Mouse (Mus musculus) ES-E14 (cell line): Measurements from ENCODE around the gene Tshz2. TPM values are rescaled to one million over a fixed set of nuclear protein-coding genes. Genes with fewer than 3 reads are reported as not detected.

Experiments used
- DNase-seq: peaks from one replicate; pipeline ENCODE4 v3.0.0-alpha.2; 2013; ENCODE audit warnings: low read depth, low spot score
- H3K27ac ChIP-seq: 2 replicates; pipeline ENCODE4 v1.5.1; 2012; ENCODE audit warnings: low read depth, mild to moderate bottlenecking, low read length, moderate library complexity, mixed read lengths; ENCODE audit not compliant: poor library complexity, insufficient read depth, severe bottlenecking
- H3K36me3 ChIP-seq: 2 replicates; pipeline ENCODE4 v1.6.1; 2012; ENCODE audit warnings: mild to moderate bottlenecking, low read length, moderate library complexity, mixed read lengths; ENCODE audit not compliant: control insufficient read depth, poor library complexity, insufficient read depth, severe bottlenecking
- H3K4me1 ChIP-seq, 2 experiments: fragments of 150-350 bp in 1 of 2; sonication (generic) in 1 of 2; 2 replicates each; pipeline ENCODE4 v1.6.1; 2012; ENCODE audit warnings: low read length in 2 of 2, mild to moderate bottlenecking in 1 of 2, mixed read lengths in 1 of 2; ENCODE audit not compliant: control insufficient read depth in 2 of 2, insufficient read depth in 2 of 2, poor library complexity in 1 of 2
- H3K4me3 ChIP-seq, 2 experiments: fragments of 150-350 bp in 1 of 2; sonication (generic) in 1 of 2; 2 replicates each; pipeline ENCODE4 v1.5.1; 2012; ENCODE audit warnings: low read length in 2 of 2, low read depth in 1 of 2, mild to moderate bottlenecking in 1 of 2, mixed read lengths in 1 of 2; ENCODE audit not compliant: insufficient read depth in 1 of 2, poor library complexity in 1 of 2, severe bottlenecking in 1 of 2
- H3K9ac ChIP-seq: 2 replicates; pipeline ENCODE4 v1.6.1; 2012; ENCODE audit warnings: low read depth, mild to moderate bottlenecking, low read length, mixed read lengths; ENCODE audit not compliant: poor library complexity, insufficient read depth, severe bottlenecking
- H3K9me3 ChIP-seq: fragments of 150-350 bp; sonication (generic); 2 replicates; pipeline ENCODE4 v1.6.1; 2012; ENCODE audit warnings: low read depth, mild to moderate bottlenecking, low read length; ENCODE audit not compliant: control insufficient read depth, insufficient read depth
- CHD2 ChIP-seq: IDR thresholded peaks from 2 replicates; pipeline ENCODE4 v1.6.1; 2014; ENCODE audit warnings: mild to moderate bottlenecking, low read depth, low read length, inconsistent platforms
- HCFC1 ChIP-seq: IDR thresholded peaks from 2 replicates; pipeline ENCODE4 v1.6.1; 2012; ENCODE audit warnings: low read length, inconsistent platforms, borderline replicate concordance; ENCODE audit not compliant: insufficient read depth
- MAFK ChIP-seq: IDR thresholded peaks from 2 replicates; pipeline ENCODE4 v1.6.1; 2014; ENCODE audit warnings: mild to moderate bottlenecking, low read depth, low read length, inconsistent platforms; ENCODE audit not compliant: insufficient read depth
- ZC3H11A ChIP-seq: IDR thresholded peaks from 2 replicates; pipeline ENCODE4 v1.6.1; 2012; ENCODE audit warnings: low read depth, mild to moderate bottlenecking, inconsistent platforms, low read length, borderline replicate concordance
- ZNF384 ChIP-seq: IDR thresholded peaks from 2 replicates; pipeline ENCODE4 v1.6.1; 2012; ENCODE audit warnings: low read depth, low read length, inconsistent platforms
- in situ Hi-C, 2 experiments: fragments of 600-800 bp; cut with MboI; formaldehyde crosslinking; loops; one replicate each; pipeline ENCODE4 v1.15.1; 2025; ENCODE audit warnings: low sequenced_read_pairs in 2 of 2, inconsistent platforms in 1 of 2; ENCODE audit not compliant: unreplicated experiment in 2 of 2
- total RNA-seq: library from RNA; depleted of rRNA; stranded (reverse); fragments of 300-350 nt; gene quantifications from 2 replicates; pipeline ENCODE4 v1.2.3, GENCODE M21; 2012

Tshz2 gene
- total RNA-seq, 1 experiment: 0.27 TPM

DNA sequence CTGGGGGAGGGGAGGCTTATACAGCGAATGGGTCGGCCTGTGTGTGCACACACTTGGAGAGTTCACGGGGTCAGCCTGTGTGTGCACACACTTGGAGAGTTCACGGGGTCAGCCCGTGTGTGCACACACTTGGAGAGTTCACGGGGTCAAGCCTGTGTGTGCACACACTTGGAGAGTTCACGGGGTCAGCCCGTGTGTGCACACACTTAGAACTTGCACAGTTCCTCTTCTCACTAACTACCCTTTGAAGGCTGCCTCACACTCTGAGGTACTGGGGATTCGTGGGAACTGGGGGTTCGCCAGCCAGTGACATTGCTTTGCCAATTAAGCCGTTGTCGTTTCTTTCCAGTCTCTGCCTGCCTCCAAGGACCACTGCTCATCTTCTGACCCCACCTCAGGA lies 422.1 kb downstream of the Tshz2 start:
- Histone ChIP-seq H3K9me3 (no peaks in the 10 kb centered on the region), H3K36me3 (no peaks in the 10 kb centered on the region), H3K4me1 (peaks cover 4 to 12% of the 10 kb centered on the region in 2 experiments; a peak in 3 of 4 replicates), H3K27ac (no peak overlapping the region), H3K9ac (no peak overlapping the region), H3K4me3 (no peak overlapping the region)
- no peak for TF ChIP-seq ZC3H11A
- no peak for TF ChIP-seq MAFK
- TF ChIP-seq HCFC1: no peak
- no peak for TF ChIP-seq CHD2
- no peak for TF ChIP-seq ZNF384
- no peak for DNase-seq
- in situ Hi-C loops: no loop called here

DNA sequence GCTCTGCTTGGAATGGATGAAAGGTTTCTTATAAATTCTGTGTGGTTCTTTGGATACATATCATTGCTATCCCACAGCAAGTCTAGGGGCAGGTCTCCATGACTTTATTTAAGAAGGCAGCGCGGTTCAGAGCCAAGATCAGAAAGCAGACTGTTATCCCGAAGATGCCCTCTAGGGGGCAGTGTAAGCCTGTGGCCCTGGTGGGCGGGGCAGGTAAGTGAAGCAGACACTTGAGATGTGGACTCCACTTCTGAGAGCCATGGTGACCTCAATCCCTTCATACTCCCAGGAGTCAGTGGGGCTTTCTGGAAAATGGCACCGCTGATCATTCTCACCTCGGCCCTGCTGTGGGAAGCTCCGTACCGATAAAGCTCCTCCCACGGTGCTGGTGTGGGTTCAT lies 422.6 kb downstream of the Tshz2 start:
- TF ChIP-seq ZC3H11A (peak; percentile 43; the same call in 1 of the 2 replicates), CHD2 (no peak)
- H3K4me3 ChIP-seq: no peak overlapping the region
- DNase-seq: peak; percentile 83
- H3K27ac ChIP-seq: no peak overlapping the region
- H3K9me3 ChIP-seq: no peaks in the 10 kb centered on the region
- no peak overlapping the region for H3K9ac ChIP-seq
- in situ Hi-C loops: no loop called here
- peaks cover 4 to 12% of the 10 kb centered on the region in 2 experiments; a peak in 3 of 4 replicates for H3K4me1 ChIP-seq
- H3K36me3 ChIP-seq: no peaks in the 10 kb centered on the region

DNA sequence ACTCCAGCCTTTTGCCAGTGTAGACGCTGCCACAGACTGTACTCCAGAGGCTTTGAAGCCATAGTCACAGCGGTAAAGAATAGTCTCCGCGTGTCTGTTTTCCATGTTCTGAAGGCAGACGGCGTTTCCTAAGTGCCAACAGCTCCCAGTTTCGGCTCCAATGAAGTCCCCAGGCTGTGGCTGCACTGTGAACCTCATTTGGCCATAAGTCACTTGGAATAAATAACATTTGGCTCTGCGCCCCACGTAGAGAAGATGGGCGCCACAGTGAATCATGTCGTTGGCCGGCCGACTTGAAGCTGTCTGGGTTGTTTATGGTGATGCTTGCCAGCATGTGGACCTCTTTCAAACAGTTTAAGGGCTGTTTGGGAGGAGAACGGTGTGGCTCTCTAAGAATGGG lies 426.0 kb downstream of the Tshz2 start:
- no peaks in the 10 kb centered on the region for H3K36me3 ChIP-seq
- H3K4me3 ChIP-seq: no peak overlapping the region
- DNase-seq: no peak
- no peak for TF ChIP-seq ZC3H11A
- H3K9ac ChIP-seq: no peak overlapping the region
- in situ Hi-C loops: no loop called here
- no peaks in the 10 kb centered on the region for H3K9me3 ChIP-seq
- no peak overlapping the region for H3K27ac ChIP-seq
- H3K4me1 ChIP-seq: peaks cover 4 to 12% of the 10 kb centered on the region in 2 experiments; a peak in 3 of 4 replicates

DNA sequence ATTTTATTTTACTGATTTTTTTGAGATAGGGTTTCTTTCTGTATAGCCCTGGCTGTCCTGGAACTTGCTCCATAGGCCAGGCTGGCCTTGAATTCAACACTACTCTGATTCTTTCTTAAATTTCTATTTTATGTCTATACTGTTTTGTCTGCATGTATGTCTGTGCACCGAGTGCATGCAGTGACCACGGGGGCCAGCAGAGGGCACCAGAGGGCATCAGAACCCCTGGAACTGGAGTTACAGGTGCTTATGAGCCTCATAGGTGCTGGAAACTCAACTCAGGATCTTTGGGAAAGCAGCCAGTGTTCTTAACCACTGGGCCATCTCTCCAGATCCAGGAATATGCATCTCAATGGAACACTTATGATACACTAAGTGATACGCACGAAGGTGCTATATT lies 427.3 kb downstream of the Tshz2 start:
- H3K4me1 ChIP-seq: peaks cover 3 to 4% of the 10 kb centered on the region in 2 experiments; a peak in 3 of 4 replicates
- TF ChIP-seq CHD2 (no peak), MAFK (no peak), ZNF384 (no peak), ZC3H11A (no peak), HCFC1 (no peak)
- H3K27ac ChIP-seq: no peak overlapping the region
- no peak for DNase-seq
- no peaks in the 10 kb centered on the region for H3K36me3 ChIP-seq
- H3K4me3 ChIP-seq: no peak overlapping the region
- in situ Hi-C loops: no loop called here
- no peaks in the 10 kb centered on the region for H3K9me3 ChIP-seq
- H3K9ac ChIP-seq: no peak overlapping the region

DNA sequence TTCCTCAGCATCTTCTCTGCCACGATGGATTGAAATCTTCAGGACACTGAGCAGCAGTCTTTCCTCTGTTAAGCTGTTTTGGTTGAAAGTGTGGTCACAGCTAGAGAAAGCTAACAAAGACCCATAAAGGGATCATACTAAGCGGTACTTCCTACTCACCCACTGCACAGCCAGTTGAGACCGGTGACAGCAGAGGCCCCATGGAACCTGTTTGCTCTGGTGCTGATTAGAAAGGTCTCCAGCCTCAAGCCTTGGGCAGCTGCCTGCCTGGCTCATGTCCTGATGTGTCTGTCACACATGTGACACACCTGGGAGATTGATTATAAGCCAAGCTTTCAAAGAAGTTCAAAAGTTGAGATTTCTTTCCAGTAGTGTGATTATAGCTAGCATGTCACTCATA lies 429.6 kb downstream of the Tshz2 start:
- Histone ChIP-seq H3K9ac (no peak overlapping the region), H3K9me3 (no peaks in the 10 kb centered on the region), H3K36me3 (no peaks in the 10 kb centered on the region), H3K27ac (no peak overlapping the region), H3K4me3 (no peak overlapping the region), H3K4me1 (peaks cover 2% of the 10 kb centered on the region in 2 experiments; a peak in 2 of 4 replicates)
- DNase-seq: no peak
- TF ChIP-seq ZC3H11A: no peak
- TF ChIP-seq CHD2: no peak
- in situ Hi-C loops: no loop called here
